Mouse (Mus musculus) thymus, postnatal 14 days (tissue): ENCODE measurements at regions not wholly inside any gene's neighbourhood (a gene's known extent, or its start where the extent isn't known, plus 50 kb on each side); places are given as distances from the start of the nearest gene placed in this dataset.
A peak's percentile ranks its signal among the peaks of the same experiment; 100 is the strongest.

ENCODE experiments used
- DNase-seq: peaks from one replicate; pipeline ENCODE4 v3.0.0; 2021

- peak; percentile 8 for DNase-seq
Measured at GRCm38 (mm10) chr13:84648056-84648455, 426.0 kb downstream of the Tmem161b start.

DNA sequence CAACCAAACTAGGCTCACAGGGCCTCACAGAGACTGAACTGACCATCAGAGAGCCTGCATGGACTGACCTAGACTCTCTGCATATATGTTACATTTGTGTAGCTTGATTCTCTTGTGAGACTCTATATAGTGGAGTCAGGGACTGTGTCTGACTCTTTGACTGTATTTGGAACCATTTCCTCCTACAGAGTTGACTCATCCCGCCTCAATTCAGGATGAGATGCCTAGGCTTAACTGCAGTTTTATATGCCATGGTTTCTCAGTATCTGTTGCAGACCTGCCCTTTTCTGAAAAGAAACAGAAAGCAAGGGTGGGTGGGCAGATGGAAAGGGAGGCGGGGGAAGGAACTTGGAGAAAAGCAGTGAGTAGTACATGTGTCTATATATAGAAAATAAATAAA is 441.9 kb downstream of the Tmem161b start:
- no peak for DNase-seq

DNA sequence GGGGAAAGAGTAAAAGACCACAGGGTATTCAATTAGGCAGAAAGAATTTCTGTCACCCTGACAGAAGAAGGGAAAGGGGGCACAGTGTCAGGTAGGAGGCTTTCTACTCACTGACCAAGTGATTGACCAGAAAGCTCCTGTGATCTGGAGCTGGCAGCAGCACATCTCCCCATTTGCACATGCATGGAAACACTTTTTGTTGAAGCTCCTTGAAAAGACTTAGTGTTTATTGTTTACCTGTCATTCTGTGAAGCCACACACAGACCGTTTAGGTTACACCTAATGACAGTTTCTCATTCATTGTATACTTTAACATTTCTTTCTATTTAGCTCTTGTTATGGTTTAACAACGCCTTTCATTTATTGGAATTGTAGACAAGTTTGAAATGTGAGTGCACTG is 458.9 kb downstream of the Tmem161b start:
- DNase-seq: no peak

- peak; percentile 58 for DNase-seq
Measured at GRCm38 (mm10) chr13:84685930-84686329, 463.8 kb downstream of the Tmem161b start.

DNA sequence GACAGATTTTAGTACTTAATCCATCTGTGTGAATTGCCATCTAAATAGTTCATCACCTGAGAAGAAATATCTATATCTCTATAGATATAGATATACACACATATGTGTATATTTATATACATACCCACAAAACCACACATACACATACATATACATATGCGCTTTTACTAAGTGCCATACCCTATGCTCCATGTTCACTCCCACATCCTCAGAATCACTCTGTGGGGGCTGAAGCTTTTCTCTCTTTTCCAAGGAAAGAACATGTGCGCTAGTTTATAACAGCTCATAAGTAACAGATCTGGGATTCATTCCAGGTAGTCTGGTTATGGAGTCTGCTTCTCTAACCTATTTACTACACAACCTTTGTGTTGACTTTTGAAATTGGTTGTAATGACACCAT is 471.4 kb downstream of the Tmem161b start:
- no peak for DNase-seq

GRCm38 (mm10) chr13:84698472-84699080 is 476.5 kb downstream of the Tmem161b start:
- no peak for DNase-seq

DNA sequence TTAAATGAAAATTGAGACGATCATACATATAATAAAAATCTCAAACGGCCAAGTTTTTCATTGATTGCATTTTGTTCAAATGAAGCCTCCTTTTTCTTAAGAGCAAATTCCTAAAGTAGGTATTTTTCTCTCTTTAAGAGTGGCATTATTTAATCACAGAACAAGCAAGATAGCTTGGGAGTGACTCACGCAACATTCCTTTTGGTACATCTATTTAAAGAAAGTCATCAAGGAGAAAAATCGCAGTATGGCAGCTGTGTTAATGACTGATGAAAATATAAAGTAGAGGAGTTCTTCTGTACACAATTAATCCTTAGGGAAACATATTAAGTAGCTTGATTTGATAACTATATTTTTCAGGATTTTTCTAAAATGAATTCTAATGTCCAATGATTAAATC is 448.0 kb upstream of the Ccnh start:
- no peak for DNase-seq

DNA sequence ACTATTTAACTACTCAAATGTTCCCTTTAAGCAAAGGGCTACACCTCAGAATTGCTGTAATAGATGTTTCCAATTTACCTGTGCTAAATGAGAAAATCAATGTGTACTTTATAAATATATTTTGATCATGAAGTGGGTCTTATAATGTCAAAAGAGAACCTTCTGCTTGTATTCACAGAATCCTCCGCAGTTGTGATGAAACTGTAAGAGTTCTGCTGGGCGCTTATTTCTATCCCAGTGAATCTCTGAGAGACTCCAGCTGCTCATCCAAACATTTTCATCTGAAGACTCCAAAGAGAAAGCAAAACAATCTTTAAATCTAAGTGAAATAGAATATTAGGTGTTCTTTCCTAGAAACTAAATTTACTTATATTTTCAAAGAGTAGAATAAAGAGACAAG is 440.9 kb upstream of the Ccnh start:
- no peak for DNase-seq

- DNase-seq: no peak
Measured at GRCm38 (mm10) chr13:84749214-84749613, 440.0 kb upstream of the Ccnh start.

DNA sequence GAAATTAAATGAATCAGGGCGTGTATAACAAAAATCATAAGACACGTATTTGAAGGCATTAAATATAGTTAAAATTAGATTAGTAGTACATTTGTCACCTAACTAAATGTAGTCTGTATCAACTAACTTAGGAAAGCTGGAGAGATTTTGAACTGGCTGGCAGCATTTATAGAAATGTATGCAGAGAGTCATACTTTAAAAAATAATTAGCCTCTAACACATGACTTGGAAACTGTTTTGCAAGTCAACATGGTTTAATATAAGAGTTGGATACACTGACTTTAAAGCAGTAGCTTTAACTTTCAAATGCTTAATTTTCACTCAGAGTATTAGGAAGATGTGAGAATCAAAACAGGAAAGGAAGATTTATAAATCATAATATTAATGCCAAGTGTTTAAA is 439.1 kb upstream of the Ccnh start:
- no peak for DNase-seq

DNA sequence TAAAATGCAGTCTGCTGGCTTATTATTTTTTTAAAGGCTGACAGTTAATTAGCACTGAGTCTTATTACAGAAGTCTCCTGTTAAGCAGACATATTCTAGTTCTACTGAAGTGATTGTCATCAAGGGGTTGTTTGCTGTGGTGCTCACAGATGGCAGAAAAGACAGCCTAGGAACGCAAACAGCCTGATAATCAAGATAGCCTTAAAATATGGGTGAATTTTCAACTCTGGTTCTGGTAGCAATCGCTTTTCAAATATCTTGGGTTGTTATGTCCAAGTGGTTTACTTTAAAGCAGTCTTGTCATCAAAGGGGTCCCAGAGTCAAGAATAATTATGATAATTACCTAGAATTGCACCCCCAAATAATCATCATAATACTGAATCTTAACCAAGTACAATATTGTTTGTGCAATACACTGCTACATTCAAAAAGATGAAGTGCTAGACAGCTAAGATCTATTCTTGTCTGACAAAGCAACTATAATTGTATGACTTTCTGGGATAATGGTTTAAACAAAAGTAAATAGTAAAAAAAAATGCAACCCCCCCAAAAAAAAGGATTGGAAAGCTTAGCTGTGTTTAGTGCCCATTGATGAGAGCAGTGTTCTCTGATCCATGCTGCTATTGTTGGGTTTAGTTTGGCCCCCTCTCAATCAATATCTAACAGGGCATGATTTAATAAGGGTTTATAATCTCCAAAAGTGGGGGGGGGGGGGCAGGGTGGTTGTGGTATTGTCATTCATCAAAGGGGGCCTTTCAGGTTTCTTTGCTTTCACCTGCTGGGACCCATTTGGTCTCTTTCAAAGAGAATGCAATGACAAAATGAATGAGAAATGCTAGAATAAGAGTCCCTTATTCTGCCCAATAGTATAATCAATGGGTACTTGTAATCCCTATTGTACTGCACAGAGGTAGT is 437.4 kb upstream of the Ccnh start:
- DNase-seq: no peak

DNA sequence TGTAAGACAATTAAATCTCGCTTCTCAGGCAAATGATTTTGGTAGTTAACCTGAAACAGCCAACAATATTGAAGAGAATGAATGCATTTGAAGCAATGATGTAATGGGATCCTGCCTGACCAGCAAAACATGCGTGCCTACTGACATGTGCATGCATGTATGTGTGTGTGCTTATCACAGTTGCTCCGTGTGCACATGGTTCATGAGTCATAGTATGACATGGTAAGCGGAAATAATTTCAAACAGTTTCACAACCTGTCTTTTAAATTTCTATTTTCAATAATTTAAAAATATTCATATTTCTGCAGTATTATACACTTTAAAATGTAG is 436.8 kb upstream of the Ccnh start:
- no peak for DNase-seq

DNA sequence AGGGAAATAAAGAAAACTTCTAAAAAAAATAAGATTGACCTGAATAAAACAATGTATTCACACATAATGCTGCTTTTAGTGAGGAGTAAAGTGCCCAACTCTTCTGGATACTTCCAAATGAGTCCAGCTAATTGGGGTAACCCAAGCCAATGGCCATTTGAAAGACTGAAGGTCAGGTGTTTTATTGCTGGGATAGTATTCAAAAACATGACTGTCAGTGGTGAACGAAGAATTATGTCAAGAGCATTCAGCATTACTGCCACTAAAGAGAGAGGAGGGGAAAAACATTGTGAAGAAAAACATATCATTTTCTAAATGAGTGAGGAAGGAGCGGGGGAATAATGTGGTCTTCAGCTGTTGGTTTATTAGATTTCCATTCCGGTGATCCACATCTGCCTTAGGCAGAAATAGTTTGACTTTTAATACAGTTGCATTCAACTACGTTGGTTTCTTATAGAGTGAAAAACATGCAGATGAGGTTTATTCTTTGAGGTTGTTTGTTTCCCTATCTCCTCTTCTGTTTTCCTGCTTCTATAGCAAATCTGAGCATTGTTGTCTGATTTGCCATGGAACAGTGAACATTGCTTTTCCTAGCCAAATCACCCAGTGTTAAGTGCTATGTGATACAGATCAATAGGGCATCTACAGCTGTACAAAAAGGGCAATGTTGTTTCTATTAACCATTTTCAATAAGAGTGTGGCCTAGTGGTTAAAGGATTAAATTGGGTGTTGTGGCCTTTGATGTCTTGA is 435.3 kb upstream of the Ccnh start:
- DNase-seq: no peak

GRCm38 (mm10) chr13:84754821-84755725 is 434.1 kb upstream of the Ccnh start:
- no peak for DNase-seq

DNA sequence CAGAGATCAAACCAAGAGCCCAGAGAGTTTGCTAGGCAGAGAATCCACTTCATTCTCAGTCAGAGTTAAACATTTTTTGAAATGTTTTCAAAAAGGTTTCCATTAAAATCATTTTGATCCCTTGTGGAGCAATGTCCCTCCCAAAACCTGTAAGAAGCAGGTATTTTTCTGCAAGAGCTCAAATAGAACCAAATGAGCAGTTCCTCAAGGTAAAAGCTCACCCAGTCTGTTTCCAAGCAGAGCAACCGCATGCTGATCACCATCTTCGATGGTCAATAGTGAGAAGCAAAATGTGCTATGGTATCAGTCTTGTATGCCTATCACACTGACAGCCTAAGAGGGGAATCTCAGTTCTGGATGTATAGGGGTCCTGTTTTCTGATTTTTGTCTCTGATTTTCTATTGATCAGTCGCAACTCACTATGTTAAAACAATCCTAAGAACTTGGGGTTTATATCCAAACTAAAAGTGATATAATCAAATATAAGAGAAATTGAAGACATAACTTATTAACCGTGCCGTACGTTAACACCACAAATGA is 432.3 kb upstream of the Ccnh start:
- DNase-seq: no peak

GRCm38 (mm10) chr13:84757896-84758567 is 431.2 kb upstream of the Ccnh start:
- DNase-seq: no peak

DNA sequence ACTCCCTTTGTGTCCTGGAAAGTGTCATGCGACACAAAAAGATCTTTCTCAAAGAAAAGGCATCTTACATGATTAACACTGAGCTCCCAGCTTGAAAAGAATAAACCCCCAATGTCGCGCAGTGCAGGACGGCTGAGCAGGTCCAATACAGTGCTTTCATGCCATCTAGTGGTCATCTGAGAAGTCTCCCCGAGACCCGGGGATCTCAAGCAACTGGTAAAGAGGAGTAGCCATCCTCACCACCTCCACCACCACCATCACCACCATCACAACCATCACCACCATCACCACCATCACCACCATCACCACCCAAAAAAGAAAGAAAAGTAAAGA is 430.7 kb upstream of the Ccnh start:
- DNase-seq: peak; percentile 68

- DNase-seq: no peak
Measured at GRCm38 (mm10) chr13:84759061-84759460, 430.1 kb upstream of the Ccnh start.

- no peak for DNase-seq
Measured at GRCm38 (mm10) chr13:84760471-84760870, 428.7 kb upstream of the Ccnh start.

DNA sequence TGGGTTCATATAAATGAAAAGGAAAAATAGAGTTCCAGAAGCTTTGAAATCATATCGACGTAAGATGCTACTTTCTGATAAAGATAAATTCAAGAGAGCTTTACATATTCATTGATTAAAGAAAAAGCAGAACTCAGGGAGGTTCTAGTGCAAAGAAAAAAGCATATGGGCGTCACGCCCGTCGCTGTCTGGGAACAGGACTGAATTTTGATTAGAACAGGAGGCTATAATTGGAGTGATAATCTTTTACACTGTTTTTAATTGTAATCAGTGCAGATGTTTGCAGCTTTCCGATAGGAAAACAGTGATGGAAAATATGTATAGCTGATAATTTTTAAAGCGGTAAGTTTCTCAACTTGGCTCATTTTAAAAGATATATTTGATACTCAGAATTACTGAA is 428.2 kb upstream of the Ccnh start:
- DNase-seq: no peak

GRCm38 (mm10) chr13:84761821-84762220 is 427.4 kb upstream of the Ccnh start:
- no peak for DNase-seq

DNA sequence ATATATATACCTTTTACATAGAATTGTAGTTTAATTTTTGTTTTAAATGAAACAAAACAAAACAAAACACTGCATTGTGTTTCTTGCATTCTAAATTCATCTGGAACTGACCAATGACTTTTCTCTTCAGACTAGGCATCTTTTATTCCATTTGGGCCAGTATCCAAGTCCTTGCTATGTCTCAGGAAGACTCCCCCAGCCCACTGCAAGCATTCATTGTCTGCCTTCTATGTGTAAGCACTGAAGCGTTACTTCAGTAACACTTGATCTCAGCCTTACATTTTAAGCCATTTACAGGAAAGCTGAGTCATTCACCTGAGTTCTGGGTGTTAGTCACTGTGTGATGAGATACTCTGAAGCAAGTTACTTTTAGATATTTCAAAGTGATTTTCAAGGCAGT is 425.3 kb upstream of the Ccnh start:
- no peak for DNase-seq
